Mouse (Mus musculus): Measurements from ENCODE around the gene D430042O09Rik. TPM values are rescaled to one million over a fixed set of nuclear protein-coding genes. Genes with fewer than 3 reads are reported as not detected.

Gene D430042O09Rik
- polyA plus RNA-seq, 1 experiment from 2014 or later = 5.3 TPM

DNA sequence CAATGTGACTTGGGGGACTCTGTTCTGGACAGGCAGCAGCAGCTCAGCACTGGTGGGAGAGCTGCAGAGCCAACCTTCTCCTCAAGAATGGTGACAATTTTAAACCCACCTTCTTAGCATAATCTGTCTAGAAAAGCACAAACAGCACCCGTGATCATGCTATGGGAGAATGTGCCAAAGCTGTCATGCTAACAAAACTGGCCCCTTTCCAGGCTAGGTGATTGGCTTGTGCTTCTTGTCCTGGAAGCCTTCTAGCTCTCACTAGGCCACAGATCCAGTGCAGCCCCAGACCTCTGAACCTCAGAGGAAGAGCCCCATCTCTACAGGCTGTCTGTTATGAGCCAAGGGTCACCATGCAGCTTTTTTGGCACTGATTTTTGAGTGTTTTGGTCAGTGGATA is 98.9 kb downstream of the D430042O09Rik start:
- no peaks in the 10 kb centered on the region for H3K27me3 ChIP-seq (replicated peaks; ENCODE audit: control insufficient read depth, insufficient read depth, low read length)

DNA sequence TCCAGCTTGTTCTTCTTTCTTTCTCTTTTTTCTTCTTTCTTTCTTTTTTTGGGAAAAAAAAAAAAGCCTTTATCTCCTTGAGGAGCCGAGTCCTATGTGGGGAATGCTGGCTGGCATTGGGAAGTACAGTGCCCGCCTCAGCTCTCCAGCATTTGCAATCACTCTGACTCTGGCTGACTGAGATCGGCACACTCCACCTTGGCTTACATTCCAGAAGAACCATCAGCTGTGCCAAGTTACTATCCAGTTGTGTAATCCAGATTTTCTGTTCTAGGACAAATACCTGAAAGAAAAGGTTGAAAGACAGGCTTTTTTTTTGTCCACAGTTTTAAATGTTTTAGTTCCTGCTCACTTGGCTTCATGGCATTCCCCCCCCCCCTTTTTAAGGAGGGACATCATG is 100.5 kb downstream of the D430042O09Rik start:
- Histone ChIP-seq H3K4me2 (ENCODE audit: low read length) (no peak overlapping the region), H3K9ac (ENCODE audit: low read length) (no peak overlapping the region), H3K36me3 (ENCODE audit: control insufficient read depth, insufficient read depth, low read length) (peaks cover 2% of the 10 kb centered on the region), H3K4me3 (ENCODE audit: low read depth, low read length) (no peak overlapping the region), H3K27ac (ENCODE audit: low read depth, low read length) (no peak overlapping the region), H3K27me3 (replicated peaks; ENCODE audit: control insufficient read depth, insufficient read depth, low read length) (no peaks in the 10 kb centered on the region), H3K4me1 (ENCODE audit: control insufficient read depth, insufficient read depth, low read length) (no peaks in the 10 kb centered on the region), H3K9me3 (replicated peaks; ENCODE audit: control insufficient read depth, low read length) (no peaks in the 10 kb centered on the region)
- ATAC-seq (no peak), DNase-seq (ENCODE audit: low spot score) (no peak)
- WGBS = 90% methylated on average over 3 of the region's 3 CpGs

More for the DNA sequence above, 98.9 kb downstream of the D430042O09Rik start:
- DNase-seq (ENCODE audit: low spot score) (no peak), ATAC-seq (no peak)
- Histone ChIP-seq H3K27ac (ENCODE audit: low read depth, low read length) (no peak overlapping the region), H3K36me3 (ENCODE audit: control insufficient read depth, insufficient read depth, low read length) (no peaks in the 10 kb centered on the region), H3K4me2 (ENCODE audit: low read length) (no peak overlapping the region), H3K9me3 (replicated peaks; ENCODE audit: control insufficient read depth, low read length) (no peaks in the 10 kb centered on the region), H3K9ac (ENCODE audit: low read length) (no peak overlapping the region), H3K4me1 (ENCODE audit: control insufficient read depth, insufficient read depth, low read length) (no peaks in the 10 kb centered on the region), H3K4me3 (ENCODE audit: low read depth, low read length) (no peak overlapping the region)
- 65% methylated on average over 1 of the region's 1 CpGs for WGBS

DNA sequence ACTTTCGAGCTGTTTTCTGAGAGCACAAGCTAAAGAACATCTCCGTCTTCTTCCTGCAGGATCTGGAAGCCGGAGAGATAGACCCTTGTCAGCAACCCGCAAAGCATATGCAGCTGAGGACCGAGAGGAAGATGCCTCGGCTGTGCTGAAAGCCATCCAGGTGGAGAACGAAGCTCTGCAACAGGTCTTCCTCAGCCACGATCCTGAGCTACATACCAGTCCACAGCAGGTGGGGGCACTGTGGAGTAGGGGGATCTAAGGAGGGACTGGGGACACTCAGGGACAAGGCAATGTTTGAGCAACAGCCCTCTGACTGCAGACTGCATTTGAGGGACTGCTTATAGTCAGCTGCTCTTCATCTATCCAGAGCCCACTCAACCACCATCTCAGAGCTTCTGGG is 105.0 kb downstream of the D430042O09Rik start:
- Histone ChIP-seq H3K27ac (ENCODE audit: low read depth, low read length) (no peak overlapping the region), H3K4me2 (ENCODE audit: low read length) (no peak overlapping the region), H3K4me3 (ENCODE audit: low read depth, low read length) (no peak overlapping the region), H3K9me3 (replicated peaks; ENCODE audit: control insufficient read depth, low read length) (no peaks in the 10 kb centered on the region), H3K36me3 (ENCODE audit: control insufficient read depth, insufficient read depth, low read length) (peaks cover 16% of the 10 kb centered on the region), H3K4me1 (ENCODE audit: control insufficient read depth, insufficient read depth, low read length) (no peaks in the 10 kb centered on the region), H3K9ac (ENCODE audit: low read length) (no peak overlapping the region), H3K27me3 (replicated peaks; ENCODE audit: control insufficient read depth, insufficient read depth, low read length) (no peaks in the 10 kb centered on the region)
- DNase-seq (ENCODE audit: low spot score) (no peak), ATAC-seq (no peak)
- 93% methylated on average over 8 of the region's 8 CpGs for WGBS

DNA sequence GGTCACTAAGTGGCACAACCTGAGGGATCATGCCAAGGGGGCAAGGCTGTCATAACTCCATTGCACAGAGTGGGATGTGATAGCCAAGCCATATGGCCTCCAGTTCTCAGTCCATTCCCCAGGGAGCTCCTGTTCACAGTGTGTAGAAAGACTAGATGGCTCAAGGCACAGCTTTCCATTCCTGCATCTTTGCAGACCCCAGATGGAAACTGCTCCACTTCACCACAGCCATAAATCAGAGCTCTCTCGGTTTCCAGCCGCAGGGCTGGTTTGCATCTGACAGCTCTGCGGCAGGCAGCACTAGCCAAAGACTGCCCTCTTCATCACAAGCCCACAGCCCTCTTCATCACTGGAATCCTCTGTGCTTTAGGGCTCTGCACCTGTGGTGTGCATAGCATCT is 108.0 kb downstream of the D430042O09Rik start:
- WGBS = 68% methylated on average over 3 of the region's 3 CpGs
- Histone ChIP-seq H3K4me1 (ENCODE audit: control insufficient read depth, insufficient read depth, low read length) (peaks cover 2% of the 10 kb centered on the region; the same call in 1 of the 2 replicates), H3K9ac (ENCODE audit: low read length) (no peak overlapping the region), H3K4me2 (ENCODE audit: low read length) (no peak overlapping the region), H3K36me3 (ENCODE audit: control insufficient read depth, insufficient read depth, low read length) (peaks cover 16% of the 10 kb centered on the region), H3K27me3 (replicated peaks; ENCODE audit: control insufficient read depth, insufficient read depth, low read length) (no peaks in the 10 kb centered on the region), H3K9me3 (replicated peaks; ENCODE audit: control insufficient read depth, low read length) (no peaks in the 10 kb centered on the region), H3K27ac (ENCODE audit: low read depth, low read length) (no peak overlapping the region), H3K4me3 (ENCODE audit: low read depth, low read length) (no peak overlapping the region)
- ATAC-seq (no peak), DNase-seq (ENCODE audit: low spot score) (peak; percentile 16)

DNA sequence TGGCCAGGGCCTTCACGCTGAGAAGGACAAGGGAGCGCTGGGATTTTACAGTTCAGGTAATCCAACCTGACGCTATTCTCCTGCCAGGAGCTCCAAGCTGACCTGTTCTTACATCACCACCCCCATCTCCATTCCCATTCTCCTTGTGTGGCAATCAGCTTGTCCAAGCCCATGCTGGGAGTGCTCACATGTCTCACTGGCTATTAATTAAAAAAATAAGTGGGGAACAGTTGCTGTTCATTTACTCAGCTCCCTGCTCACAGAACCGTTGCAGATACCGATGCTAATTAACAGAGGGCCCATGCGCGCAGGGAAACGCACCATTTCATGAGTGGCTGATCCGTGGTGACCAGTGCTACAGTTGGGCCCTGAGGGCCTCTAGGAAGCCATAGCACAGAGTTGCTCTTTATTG is 110.6 kb downstream of the D430042O09Rik start:
- DNase-seq (ENCODE audit: low spot score) (peak; percentile 41), ATAC-seq (peak; percentile 44; the same call in 1 of the 2 replicates)
- no peak overlapping the region for H3K27ac ChIP-seq (ENCODE audit: low read depth, low read length)
- no peak overlapping the region for H3K9ac ChIP-seq (ENCODE audit: low read length)
- H3K27me3 ChIP-seq (replicated peaks; ENCODE audit: control insufficient read depth, insufficient read depth, low read length) = no peaks in the 10 kb centered on the region
- 26% methylated on average over 9 of the region's 9 CpGs for WGBS
- no peak overlapping the region for H3K4me3 ChIP-seq (ENCODE audit: low read depth, low read length)
- H3K4me1 ChIP-seq (ENCODE audit: control insufficient read depth, insufficient read depth, low read length) = peaks cover 2% of the 10 kb centered on the region; the same call in 1 of the 2 replicates
- no peaks in the 10 kb centered on the region for H3K9me3 ChIP-seq (replicated peaks; ENCODE audit: control insufficient read depth, low read length)
- H3K4me2 ChIP-seq (ENCODE audit: low read length) = no peak overlapping the region
- H3K36me3 ChIP-seq (ENCODE audit: control insufficient read depth, insufficient read depth, low read length) = peaks cover 13% of the 10 kb centered on the region

DNA sequence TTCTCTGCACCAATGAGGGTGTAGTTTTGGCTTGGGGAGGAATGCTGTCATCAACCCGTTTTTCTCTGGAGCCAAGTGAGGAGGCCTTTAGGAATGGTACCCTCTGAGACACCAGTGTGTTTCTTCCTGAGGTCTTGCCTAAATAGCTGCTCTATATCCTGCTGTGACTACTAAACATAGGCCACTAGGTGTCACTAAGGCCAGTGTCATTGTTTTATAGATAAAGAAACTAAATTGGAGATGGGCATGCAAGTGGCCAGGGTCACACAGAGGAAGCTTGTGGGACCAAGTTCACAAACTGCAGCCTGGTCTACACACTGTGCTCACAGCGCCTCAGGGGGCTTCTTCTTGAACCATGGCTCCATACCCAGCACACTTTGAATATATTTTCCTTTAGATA is 112.5 kb downstream of the D430042O09Rik start:
- DNase-seq (ENCODE audit: low spot score) (peak; percentile 30), ATAC-seq (no peak)
- Histone ChIP-seq H3K4me1 (ENCODE audit: control insufficient read depth, insufficient read depth, low read length) (peaks cover 2% of the 10 kb centered on the region; the same call in 1 of the 2 replicates), H3K27ac (ENCODE audit: low read depth, low read length) (no peak overlapping the region), H3K4me3 (ENCODE audit: low read depth, low read length) (no peak overlapping the region), H3K9me3 (replicated peaks; ENCODE audit: control insufficient read depth, low read length) (no peaks in the 10 kb centered on the region), H3K9ac (ENCODE audit: low read length) (no peak overlapping the region), H3K4me2 (ENCODE audit: low read length) (no peak overlapping the region), H3K36me3 (ENCODE audit: control insufficient read depth, insufficient read depth, low read length) (0 out of 2 replicates have a peak, but pooled peaks cover 3% of the 10 kb centered on the region), H3K27me3 (replicated peaks; ENCODE audit: control insufficient read depth, insufficient read depth, low read length) (no peaks in the 10 kb centered on the region)
- 65% methylated on average over 2 of the region's 2 CpGs for WGBS

DNA sequence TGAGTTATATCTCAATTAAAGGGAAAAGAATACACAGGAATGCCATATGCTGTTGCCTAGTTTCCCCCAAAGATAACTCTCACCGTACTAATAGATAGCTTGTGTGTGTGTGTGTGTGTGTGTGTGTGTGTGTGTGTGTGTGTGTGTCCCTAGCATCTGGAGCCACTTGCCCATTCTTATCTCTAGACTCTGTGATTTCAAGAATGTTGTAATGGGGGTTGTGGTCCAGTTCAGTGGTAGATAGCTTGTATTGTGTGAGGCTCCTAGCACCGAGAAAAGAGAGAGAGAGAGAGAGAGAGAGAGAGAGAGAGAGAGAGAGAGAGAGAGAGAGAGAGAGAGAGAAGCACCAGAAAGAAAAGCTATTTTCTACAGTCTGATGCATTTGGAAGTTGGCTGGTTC is 118.7 kb downstream of the D430042O09Rik start:
- no peak overlapping the region for H3K27ac ChIP-seq (ENCODE audit: low read depth, low read length)
- DNase-seq (ENCODE audit: low spot score) = no peak
- 79% methylated on average over 2 of the region's 2 CpGs for WGBS
- no peak for ATAC-seq
- H3K4me2 ChIP-seq (ENCODE audit: low read length) = no peak overlapping the region
- H3K9ac ChIP-seq (ENCODE audit: low read length) = no peak overlapping the region
- H3K36me3 ChIP-seq (ENCODE audit: control insufficient read depth, insufficient read depth, low read length) = 0 out of 2 replicates have a peak, but pooled peaks cover 5% of the 10 kb centered on the region
- no peaks in the 10 kb centered on the region for H3K9me3 ChIP-seq (replicated peaks; ENCODE audit: control insufficient read depth, low read length)
- peaks cover 29% of the 10 kb centered on the region for H3K4me1 ChIP-seq (ENCODE audit: control insufficient read depth, insufficient read depth, low read length)
- H3K4me3 ChIP-seq (ENCODE audit: low read depth, low read length) = no peak overlapping the region
- H3K27me3 ChIP-seq (replicated peaks; ENCODE audit: control insufficient read depth, insufficient read depth, low read length) = no peaks in the 10 kb centered on the region

DNA sequence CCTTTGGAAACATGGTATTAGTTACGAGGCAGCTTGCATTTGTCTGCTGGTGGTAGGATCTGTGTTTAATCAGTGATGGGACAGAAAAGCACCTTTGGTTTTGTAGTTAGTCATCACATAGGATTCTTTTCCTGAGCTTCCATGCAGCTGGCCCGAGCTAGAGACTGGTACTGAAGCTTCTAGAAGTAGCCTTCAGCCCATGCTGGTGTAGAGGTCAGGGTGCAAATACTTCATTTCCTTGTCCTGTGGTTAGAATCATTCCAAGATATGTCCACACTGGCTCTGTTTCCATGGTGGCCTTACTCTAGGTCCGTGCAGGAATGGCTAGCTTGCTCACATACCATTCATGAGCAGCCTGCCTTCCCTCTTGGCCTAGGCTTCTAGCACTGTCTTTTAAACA is 119.2 kb downstream of the D430042O09Rik start:
- H3K27me3 ChIP-seq (replicated peaks; ENCODE audit: control insufficient read depth, insufficient read depth, low read length) = no peaks in the 10 kb centered on the region
- WGBS = 79% methylated on average over 3 of the region's 3 CpGs
- H3K4me3 ChIP-seq (ENCODE audit: low read depth, low read length) = no peak overlapping the region
- ATAC-seq (no peak), DNase-seq (ENCODE audit: low spot score) (no peak)
- no peaks in the 10 kb centered on the region for H3K9me3 ChIP-seq (replicated peaks; ENCODE audit: control insufficient read depth, low read length)
- H3K27ac ChIP-seq (ENCODE audit: low read depth, low read length) = 0 out of 2 replicates have a peak overlapping the region, but pooled peaks have one; percentile 21
- H3K4me2 ChIP-seq (ENCODE audit: low read length) = no peak overlapping the region
- H3K4me1 ChIP-seq (ENCODE audit: control insufficient read depth, insufficient read depth, low read length) = peaks cover 29% of the 10 kb centered on the region
- H3K36me3 ChIP-seq (ENCODE audit: control insufficient read depth, insufficient read depth, low read length) = 0 out of 2 replicates have a peak, but pooled peaks cover 5% of the 10 kb centered on the region
- H3K9ac ChIP-seq (ENCODE audit: low read length) = no peak overlapping the region

DNA sequence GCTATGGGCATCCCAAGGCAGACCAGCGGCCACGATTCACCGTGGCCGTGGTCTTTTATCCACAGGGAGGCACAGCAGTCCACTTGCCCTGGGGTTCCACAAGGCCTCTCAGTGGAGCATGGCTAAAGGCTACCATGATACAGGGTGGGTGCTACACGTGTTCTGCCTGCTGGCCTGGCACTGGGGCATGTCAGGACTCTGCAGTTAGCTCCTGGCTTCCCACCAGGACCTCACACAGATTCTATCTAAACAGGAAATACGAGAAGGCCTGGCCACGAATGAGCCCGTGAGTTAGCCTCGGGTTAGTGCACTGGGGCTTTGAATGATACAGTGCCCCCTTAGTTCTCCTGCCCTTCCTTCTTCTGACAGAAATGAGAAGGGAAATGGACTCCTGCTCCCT is 119.7 kb downstream of the D430042O09Rik start:
- DNase-seq (ENCODE audit: low spot score) = no peak
- ATAC-seq = no peak
- 68% methylated on average over 9 of the region's 9 CpGs for WGBS
- Histone ChIP-seq H3K36me3 (ENCODE audit: control insufficient read depth, insufficient read depth, low read length) (0 out of 2 replicates have a peak, but pooled peaks cover 5% of the 10 kb centered on the region), H3K27ac (ENCODE audit: low read depth, low read length) (0 out of 2 replicates have a peak overlapping the region, but pooled peaks have one; percentile 21), H3K4me2 (ENCODE audit: low read length) (no peak overlapping the region), H3K9ac (ENCODE audit: low read length) (no peak overlapping the region), H3K27me3 (replicated peaks; ENCODE audit: control insufficient read depth, insufficient read depth, low read length) (no peaks in the 10 kb centered on the region), H3K9me3 (replicated peaks; ENCODE audit: control insufficient read depth, low read length) (no peaks in the 10 kb centered on the region), H3K4me3 (ENCODE audit: low read depth, low read length) (no peak overlapping the region), H3K4me1 (ENCODE audit: control insufficient read depth, insufficient read depth, low read length) (peaks cover 29% of the 10 kb centered on the region)

Data from forebrain, embryonic 14.5 days (tissue).